Mouse (Mus musculus) neural tube, embryonic 15.5 days (tissue): ENCODE measurements at regions not wholly inside any gene's neighbourhood (a gene's known extent, or its start where the extent isn't known, plus 50 kb on each side); places are given as distances from the start of the nearest gene placed in this dataset.

ENCODE experiments used
- ATAC-seq: fragments of 200-750 bp; cut with Nextera tagmentation; 2 replicates; pipeline ENCODE4 v1.8.0; 2017; ENCODE audit warnings: mild to moderate bottlenecking, moderate TSS enrichment, moderate library complexity; ENCODE audit not compliant: low FRiP score
- H3K27ac ChIP-seq: fragments of 300-500 bp; sonication (generic); replicated peaks from 2 replicates; pipeline ENCODE4 v1.5.1; 2015; ENCODE audit warnings: mild to moderate bottlenecking, inconsistent platforms
- H3K27me3 ChIP-seq: fragments of 300-500 bp; sonication (generic); replicated peaks from 2 replicates; pipeline ENCODE4 v1.6.1; 2015; ENCODE audit warnings: inconsistent platforms
- H3K36me3 ChIP-seq: fragments of 300-500 bp; sonication (generic); 2 replicates; pipeline ENCODE4 v1.6.1; 2015; ENCODE audit warnings: inconsistent platforms
- H3K4me1 ChIP-seq: fragments of 300-500 bp; sonication (generic); 2 replicates; pipeline ENCODE4 v1.6.1; 2015; ENCODE audit warnings: inconsistent platforms
- H3K4me2 ChIP-seq: fragments of 300-500 bp; sonication (generic); 2 replicates; pipeline ENCODE4 v1.6.1; 2015; ENCODE audit warnings: inconsistent platforms, mild to moderate bottlenecking, moderate library complexity
- H3K4me3 ChIP-seq: fragments of 300-500 bp; sonication (generic); replicated peaks from 2 replicates; pipeline ENCODE4 v1.5.1; 2015; ENCODE audit warnings: mild to moderate bottlenecking, inconsistent platforms
- H3K9ac ChIP-seq: fragments of 300-500 bp; sonication (generic); replicated peaks from 2 replicates; pipeline ENCODE4 v1.6.1; 2015; ENCODE audit warnings: mild to moderate bottlenecking, inconsistent platforms
- H3K9me3 ChIP-seq: fragments of 300-500 bp; sonication (generic); replicated peaks from 2 replicates; pipeline ENCODE4 v1.6.1; 2016; ENCODE audit warnings: inconsistent platforms
- WGBS: fragments of 180-500 bp; shearing (Covaris S2); methylation state at CpG from one replicate; pipeline ENCODE4 v1.1.7; 2015; ENCODE audit warnings: mixed read lengths; 5-methylcytosine and 5-hydroxymethylcytosine counted together

GRCm38 (mm10) chr12:27575629-27576028 is 233.3 kb upstream of the Sox11 start:
- Histone ChIP-seq H3K4me2 (no peak overlapping the region), H3K36me3 (no peaks in the 10 kb centered on the region), H3K4me1 (peaks cover 9% of the 10 kb centered on the region), H3K9ac (no peak overlapping the region), H3K4me3 (no peak overlapping the region), H3K27me3 (no peaks in the 10 kb centered on the region), H3K27ac (no peak overlapping the region), H3K9me3 (no peaks in the 10 kb centered on the region)
- ATAC-seq: peak; percentile 24; the same call in 1 of the 2 replicates
- WGBS: 15% methylated on average over 7 of the region's 7 CpGs

- no peaks in the 10 kb centered on the region for H3K27me3 ChIP-seq
- H3K9ac ChIP-seq: no peak overlapping the region
- no peaks in the 10 kb centered on the region for H3K9me3 ChIP-seq
- WGBS: 43% methylated on average over 3 of the region's 3 CpGs
- no peak overlapping the region for H3K4me2 ChIP-seq
- H3K27ac ChIP-seq: 0 out of 2 replicates have a peak overlapping the region, but pooled peaks have one; percentile 77
- peaks cover 23% of the 10 kb centered on the region for H3K4me1 ChIP-seq
- H3K4me3 ChIP-seq: no peak overlapping the region
- no peaks in the 10 kb centered on the region for H3K36me3 ChIP-seq
- no peak for ATAC-seq
Measured at GRCm38 (mm10) chr12:27567250-27567649, 224.9 kb upstream of the Sox11 start.

- H3K4me2 ChIP-seq: no peak overlapping the region
- ATAC-seq: peak; percentile 73
- H3K4me3 ChIP-seq: no peak overlapping the region
Measured at GRCm38 (mm10) chr12:27565965-27566507, 223.7 kb upstream of the Sox11 start.

GRCm38 (mm10) chr12:27564641-27565306 is 222.4 kb upstream of the Sox11 start:
- 27% methylated on average over 5 of the region's 5 CpGs for WGBS
- H3K4me2 ChIP-seq: no peak overlapping the region
- no peak for ATAC-seq
- no peak overlapping the region for H3K4me3 ChIP-seq
- no peaks in the 10 kb centered on the region for H3K36me3 ChIP-seq
- no peak overlapping the region for H3K9ac ChIP-seq
- no peaks in the 10 kb centered on the region for H3K27me3 ChIP-seq
- no peaks in the 10 kb centered on the region for H3K9me3 ChIP-seq
- no peak overlapping the region for H3K27ac ChIP-seq
- H3K4me1 ChIP-seq: peaks cover 23% of the 10 kb centered on the region

More at GRCm38 (mm10) chr12:27565965-27566507, 223.7 kb upstream of the Sox11 start:
- H3K9ac ChIP-seq: no peak overlapping the region
- 12% methylated on average over 8 of the region's 8 CpGs for WGBS
- peak overlapping the region; percentile 77 for H3K27ac ChIP-seq
- no peaks in the 10 kb centered on the region for H3K9me3 ChIP-seq
- H3K36me3 ChIP-seq: no peaks in the 10 kb centered on the region
- H3K4me1 ChIP-seq: peaks cover 23% of the 10 kb centered on the region
- no peaks in the 10 kb centered on the region for H3K27me3 ChIP-seq

- peaks cover 23% of the 10 kb centered on the region for H3K4me1 ChIP-seq
- H3K36me3 ChIP-seq: no peaks in the 10 kb centered on the region
- H3K27ac ChIP-seq: peak overlapping the region; percentile 37; the same call in 1 of the 2 replicates
- H3K9me3 ChIP-seq: no peaks in the 10 kb centered on the region; the same call in 1 of the 2 replicates
- no peak for ATAC-seq
- H3K9ac ChIP-seq: no peak overlapping the region
- no peak overlapping the region for H3K4me2 ChIP-seq
- no peaks in the 10 kb centered on the region for H3K27me3 ChIP-seq
- WGBS: 24% methylated on average over 3 of the region's 3 CpGs
- no peak overlapping the region for H3K4me3 ChIP-seq
Measured at GRCm38 (mm10) chr12:27563900-27564299, 221.5 kb upstream of the Sox11 start.

- no peak for ATAC-seq
- 72% methylated on average over 1 of the region's 1 CpGs for WGBS
- H3K27ac ChIP-seq: no peak overlapping the region
- no peak overlapping the region for H3K4me2 ChIP-seq
- H3K9me3 ChIP-seq: no peaks in the 10 kb centered on the region
- H3K9ac ChIP-seq: no peak overlapping the region
- no peak overlapping the region for H3K4me3 ChIP-seq
- no peaks in the 10 kb centered on the region for H3K4me1 ChIP-seq
- no peaks in the 10 kb centered on the region for H3K27me3 ChIP-seq
- H3K36me3 ChIP-seq: no peaks in the 10 kb centered on the region
Measured at GRCm38 (mm10) chr12:27552809-27553208, 210.4 kb upstream of the Sox11 start.

- no peak overlapping the region for H3K27ac ChIP-seq
- WGBS: 8% methylated on average over 4 of the region's 4 CpGs
- no peak for ATAC-seq
- H3K4me3 ChIP-seq: no peak overlapping the region
- no peak overlapping the region for H3K9ac ChIP-seq
- no peak overlapping the region for H3K4me2 ChIP-seq
- H3K27me3 ChIP-seq: no peaks in the 10 kb centered on the region
- H3K36me3 ChIP-seq: no peaks in the 10 kb centered on the region
- H3K4me1 ChIP-seq: peaks cover 21% of the 10 kb centered on the region
- H3K9me3 ChIP-seq: no peaks in the 10 kb centered on the region
Measured at GRCm38 (mm10) chr12:27538210-27538609, 195.8 kb upstream of the Sox11 start.

GRCm38 (mm10) chr12:27537507-27537906 is 195.1 kb upstream of the Sox11 start:
- no peak overlapping the region for H3K9ac ChIP-seq
- no peaks in the 10 kb centered on the region for H3K27me3 ChIP-seq
- H3K27ac ChIP-seq: no peak overlapping the region
- ATAC-seq: no peak
- H3K4me3 ChIP-seq: no peak overlapping the region
- H3K9me3 ChIP-seq: no peaks in the 10 kb centered on the region
- H3K4me2 ChIP-seq: peak overlapping the region; percentile 39
- peaks cover 21% of the 10 kb centered on the region for H3K4me1 ChIP-seq
- H3K36me3 ChIP-seq: no peaks in the 10 kb centered on the region
- WGBS: 33% methylated on average over 3 of the region's 3 CpGs

GRCm38 (mm10) chr12:27537017-27537416 is 194.6 kb upstream of the Sox11 start:
- Histone ChIP-seq H3K4me1 (peaks cover 21% of the 10 kb centered on the region), H3K9ac (no peak overlapping the region), H3K4me3 (no peak overlapping the region), H3K9me3 (no peaks in the 10 kb centered on the region), H3K4me2 (peak overlapping the region; percentile 39), H3K27ac (0 out of 2 replicates have a peak overlapping the region, but pooled peaks have one; percentile 48), H3K36me3 (no peaks in the 10 kb centered on the region), H3K27me3 (no peaks in the 10 kb centered on the region)
- 20% methylated on average over 9 of the region's 9 CpGs for WGBS
- ATAC-seq: peak; percentile 55

- no peak overlapping the region for H3K4me2 ChIP-seq
- no peaks in the 10 kb centered on the region for H3K36me3 ChIP-seq
- H3K9ac ChIP-seq: no peak overlapping the region
- WGBS: 62% methylated on average over 2 of the region's 2 CpGs
- peaks cover 4% of the 10 kb centered on the region; the same call in 1 of the 2 replicates for H3K4me1 ChIP-seq
- ATAC-seq: no peak
- no peaks in the 10 kb centered on the region for H3K27me3 ChIP-seq
- H3K27ac ChIP-seq: no peak overlapping the region
- H3K9me3 ChIP-seq: no peaks in the 10 kb centered on the region
- no peak overlapping the region for H3K4me3 ChIP-seq
Measured at GRCm38 (mm10) chr12:27525604-27526003, 183.2 kb upstream of the Sox11 start.

GRCm38 (mm10) chr12:27513253-27513652 is 170.9 kb upstream of the Sox11 start:
- Histone ChIP-seq H3K9me3 (no peaks in the 10 kb centered on the region), H3K27me3 (no peaks in the 10 kb centered on the region), H3K4me1 (no peaks in the 10 kb centered on the region), H3K36me3 (no peaks in the 10 kb centered on the region), H3K9ac (no peak overlapping the region), H3K27ac (no peak overlapping the region), H3K4me3 (no peak overlapping the region), H3K4me2 (no peak overlapping the region)
- 88% methylated on average over 3 of the region's 3 CpGs for WGBS
- no peak for ATAC-seq

- Histone ChIP-seq H3K4me1 (no peaks in the 10 kb centered on the region), H3K9me3 (no peaks in the 10 kb centered on the region), H3K4me3 (no peak overlapping the region), H3K27me3 (no peaks in the 10 kb centered on the region), H3K4me2 (no peak overlapping the region), H3K9ac (no peak overlapping the region), H3K36me3 (no peaks in the 10 kb centered on the region), H3K27ac (no peak overlapping the region)
- no peak for ATAC-seq
Measured at GRCm38 (mm10) chr12:27508226-27508560, 165.8 kb upstream of the Sox11 start.
